Mouse (Mus musculus): Measurements from ENCODE around the gene Fau. TPM values are rescaled to one million over a fixed set of nuclear protein-coding genes. Genes with fewer than 3 reads are reported as not detected.

The Fau gene
- total and polyA plus RNA-seq, 3 experiments, result 2,986 to 5,712 (median 3,086) TPM

GRCm38 (mm10) chr19:6076564-6077393, 19.1 kb downstream of the Fau start, which contains the start of gene Vps51:
Gene Vps51 (minus strand): TSS chr19:6077231.
- peak within 1 kb of the TSS; percentile 84 for H3K4me3 ChIP-seq (ENCODE audit: low read depth, low read length)
- DNase-seq (ENCODE audit: low spot score) (peak; percentile 89), ATAC-seq (ENCODE audit: extremely low read depth, insufficient number of reproducible peaks, low FRiP score, poor library complexity, severe bottlenecking) (peak; percentile 68)
- no peaks in the 10 kb centered on the region for H3K27me3 ChIP-seq (ENCODE audit: insufficient read depth, low read length)
- TF ChIP-seq POLR2AphosphoS5 (IDR thresholded peaks at IDR 0.05; ENCODE audit: insufficient replicate concordance, low read depth, low read length) (no peak), CTCF (IDR thresholded peaks at IDR 0.05; ENCODE audit: low read depth, low read length) (no peak), GATA1 (IDR thresholded peaks at IDR 0.05; ENCODE audit: borderline replicate concordance, low read length) (no peak), TAL1 (conservative IDR thresholded peaks at IDR 0.05; ENCODE audit: low read depth, low read length) (no peak), GATA2 (IDR thresholded peaks at IDR 0.05; ENCODE audit: borderline replicate concordance, low read depth, low read length) (no peak)
- no peaks in the 10 kb centered on the region for H3K9me3 ChIP-seq (replicated peaks)
- peaks cover 24% of the 10 kb centered on the region for H3K4me1 ChIP-seq (ENCODE audit: insufficient read depth, low read depth, low read length)
- peaks cover 80% of the 10 kb centered on the region for H3K36me3 ChIP-seq (replicated peaks)

GRCm38 (mm10) chr19:6079983-6080480, 22.4 kb downstream of the Fau start, which contains the start of gene Tmem262:
Gene Tmem262 (plus strand): TSS chr19:6080033.
- Histone ChIP-seq H3K4me1 (ENCODE audit: insufficient read depth, low read depth, low read length) (peaks cover 41% of the 10 kb centered on the region), H3K4me3 (ENCODE audit: low read depth, low read length) (no peak within 1 kb of the TSS), H3K27me3 (ENCODE audit: insufficient read depth, low read length) (no peaks in the 10 kb centered on the region), H3K36me3 (replicated peaks) (peaks cover 72% of the 10 kb centered on the region), H3K9me3 (replicated peaks) (no peaks in the 10 kb centered on the region)
- DNase-seq (ENCODE audit: low spot score), result no peak
- TF ChIP-seq POLR2AphosphoS5 (IDR thresholded peaks at IDR 0.05; ENCODE audit: insufficient replicate concordance, low read depth, low read length), result no peak
- TF ChIP-seq CTCF (IDR thresholded peaks at IDR 0.05; ENCODE audit: low read depth, low read length), result no peak
- no peak for TF ChIP-seq GATA1 (IDR thresholded peaks at IDR 0.05; ENCODE audit: borderline replicate concordance, low read length)
- no peak for TF ChIP-seq GATA2 (IDR thresholded peaks at IDR 0.05; ENCODE audit: borderline replicate concordance, low read depth, low read length)
- TF ChIP-seq TAL1 (conservative IDR thresholded peaks at IDR 0.05; ENCODE audit: low read depth, low read length), result no peak
- no peak for ATAC-seq (ENCODE audit: extremely low read depth, insufficient number of reproducible peaks, low FRiP score, poor library complexity, severe bottlenecking)

- Histone ChIP-seq H3K9me3 (replicated peaks) (no peaks in the 10 kb centered on the region), H3K4me3 (ENCODE audit: low read depth, low read length) (no peak within 1 kb of the TSS), H3K36me3 (replicated peaks) (peaks cover 75% of the 10 kb centered on the region), H3K4me1 (ENCODE audit: insufficient read depth, low read depth, low read length) (peaks cover 44% of the 10 kb centered on the region), H3K27me3 (ENCODE audit: insufficient read depth, low read length) (no peaks in the 10 kb centered on the region)
- no peak for ATAC-seq (ENCODE audit: extremely low read depth, insufficient number of reproducible peaks, low FRiP score, poor library complexity, severe bottlenecking)
- TF ChIP-seq CTCF (IDR thresholded peaks at IDR 0.05; ENCODE audit: low read depth, low read length) (no peak), GATA2 (IDR thresholded peaks at IDR 0.05; ENCODE audit: borderline replicate concordance, low read depth, low read length) (no peak), TAL1 (conservative IDR thresholded peaks at IDR 0.05; ENCODE audit: low read depth, low read length) (no peak), GATA1 (IDR thresholded peaks at IDR 0.05; ENCODE audit: borderline replicate concordance, low read length) (no peak), POLR2AphosphoS5 (IDR thresholded peaks at IDR 0.05; ENCODE audit: insufficient replicate concordance, low read depth, low read length) (no peak)
- DNase-seq (ENCODE audit: low spot score), result no peak
These were observed 24.5 kb downstream of the Fau start, which contains the start of gene Gm28374 for GRCm38 (mm10) chr19:6082156-6082555. Gene Gm28374 (minus strand): TSS chr19:6082256.

- Histone ChIP-seq H3K36me3 (replicated peaks) (peaks cover 85% of the 10 kb centered on the region), H3K4me1 (ENCODE audit: insufficient read depth, low read depth, low read length) (peaks cover 60% of the 10 kb centered on the region), H3K9me3 (replicated peaks) (no peaks in the 10 kb centered on the region), H3K4me3 (ENCODE audit: low read depth, low read length) (peak within 1 kb of the TSS; percentile 93), H3K27me3 (ENCODE audit: insufficient read depth, low read length) (no peaks in the 10 kb centered on the region)
- TF ChIP-seq GATA1 (IDR thresholded peaks at IDR 0.05; ENCODE audit: borderline replicate concordance, low read length) (no peak), POLR2AphosphoS5 (IDR thresholded peaks at IDR 0.05; ENCODE audit: insufficient replicate concordance, low read depth, low read length) (no peak), CTCF (IDR thresholded peaks at IDR 0.05; ENCODE audit: low read depth, low read length) (no peak), GATA2 (IDR thresholded peaks at IDR 0.05; ENCODE audit: borderline replicate concordance, low read depth, low read length) (no peak), TAL1 (conservative IDR thresholded peaks at IDR 0.05; ENCODE audit: low read depth, low read length) (no peak)
- peak; percentile 63 for ATAC-seq (ENCODE audit: extremely low read depth, insufficient number of reproducible peaks, low FRiP score, poor library complexity, severe bottlenecking)
- DNase-seq (ENCODE audit: low spot score), result peak; percentile 84
These were observed 27.0 kb downstream of the Fau start, which contains the start of the genes Zfpl1 and Cdca5 for GRCm38 (mm10) chr19:6084478-6085248. Gene Zfpl1 (minus strand): TSS chr19:6084956. Gene Cdca5 (plus strand): TSS chr19:6084983.

- no peaks in the 10 kb centered on the region for H3K9me3 ChIP-seq (replicated peaks)
- H3K4me3 ChIP-seq (ENCODE audit: low read depth, low read length), result peak overlapping the region; percentile 93
- H3K36me3 ChIP-seq (replicated peaks), result peaks cover 85% of the 10 kb centered on the region
- no peaks in the 10 kb centered on the region for H3K27me3 ChIP-seq (ENCODE audit: insufficient read depth, low read length)
- TF ChIP-seq TAL1 (conservative IDR thresholded peaks at IDR 0.05; ENCODE audit: low read depth, low read length) (no peak), POLR2AphosphoS5 (IDR thresholded peaks at IDR 0.05; ENCODE audit: insufficient replicate concordance, low read depth, low read length) (no peak), GATA2 (IDR thresholded peaks at IDR 0.05; ENCODE audit: borderline replicate concordance, low read depth, low read length) (no peak), CTCF (IDR thresholded peaks at IDR 0.05; ENCODE audit: low read depth, low read length) (no peak), GATA1 (IDR thresholded peaks at IDR 0.05; ENCODE audit: borderline replicate concordance, low read length) (no peak)
- peak; percentile 93 for DNase-seq (ENCODE audit: low spot score)
- ATAC-seq (ENCODE audit: extremely low read depth, insufficient number of reproducible peaks, low FRiP score, poor library complexity, severe bottlenecking), result peak; percentile 87
- peaks cover 68% of the 10 kb centered on the region for H3K4me1 ChIP-seq (ENCODE audit: insufficient read depth, low read depth, low read length)
These were observed 27.8 kb downstream of the Fau start for GRCm38 (mm10) chr19:6085417-6085879.
